Mouse (Mus musculus) CH12.LX (cell line): Measurements from ENCODE around the gene Sgip1.

ENCODE experiments used
- CHD1 ChIP-seq: IDR thresholded peaks from 2 replicates; pipeline ENCODE4 v1.6.1; 2012; ENCODE audit warnings: low read depth, low read length, improper control_type of control experiment, inconsistent platforms
- CTCF ChIP-seq, 2 experiments: IDR thresholded peaks in 1 of 2; conservative IDR thresholded peaks in 1 of 2; 2 replicates each; pipeline ENCODE4 v1.5.1; 2011 to 2012; ENCODE audit warnings: low read depth in 2 of 2, low read length in 2 of 2, improper control_type of control experiment in 1 of 2, inconsistent platforms in 1 of 2, mild to moderate bottlenecking in 1 of 2, moderate library complexity in 1 of 2
- E2F4 ChIP-seq: IDR thresholded peaks from 2 replicates; pipeline ENCODE4 v1.6.1; 2011; ENCODE audit warnings: low read depth, low read length, improper control_type of control experiment; ENCODE audit not compliant: insufficient replicate concordance
- EP300 ChIP-seq: IDR thresholded peaks from 2 replicates; pipeline ENCODE4 v1.6.1; 2011; ENCODE audit warnings: low read length, improper control_type of control experiment
- NELFE ChIP-seq: IDR thresholded peaks from 2 replicates; pipeline ENCODE4 v1.6.1; 2011; ENCODE audit warnings: low read depth, low read length, improper control_type of control experiment
- NRF1 ChIP-seq: IDR thresholded peaks from 2 replicates; pipeline ENCODE4 v1.6.1; 2014; ENCODE audit warnings: low read depth, mild to moderate bottlenecking, inconsistent platforms, low read length, improper control_type of control experiment, moderate library complexity
- POLR2A ChIP-seq: IDR thresholded peaks from 2 replicates; pipeline ENCODE4 v1.6.1; 2011; ENCODE audit warnings: low read depth, mild to moderate bottlenecking, improper control_type of control experiment, low read length
- TCF12 ChIP-seq: IDR thresholded peaks from 2 replicates; pipeline ENCODE4 v1.6.1; 2014; ENCODE audit warnings: low read depth, mild to moderate bottlenecking, inconsistent platforms, low read length, improper control_type of control experiment
- USF1 ChIP-seq: IDR thresholded peaks from 2 replicates; pipeline ENCODE4 v1.6.1; 2014; ENCODE audit warnings: low read depth, mild to moderate bottlenecking, inconsistent platforms, low read length, improper control_type of control experiment
- USF2 ChIP-seq: conservative IDR thresholded peaks from 2 replicates; pipeline ENCODE4 v1.6.1; 2011; ENCODE audit warnings: low read depth, low read length, improper control_type of control experiment

GRCm38 (mm10) chr4:102991685-102992084 is 250.6 kb downstream of the Sgip1 start:
- TF ChIP-seq CHD1 (no peak), NELFE (no peak), CTCF (conservative IDR thresholded peaks at IDR 0.05 in 1 of 2, IDR thresholded peaks at IDR 0.05 in 1 of 2; ENCODE audit: low read depth in 2 of 2, low read length in 2 of 2) (no peak), TCF12 (no peak), USF1 (no peak), E2F4 (no peak), EP300 (no peak), POLR2A (no peak), NRF1 (no peak), USF2 (no peak)
